Mouse (Mus musculus) C3H10T1/2 (cell line): ENCODE measurements around the gene Sdk2. TPM values are rescaled to one million over a fixed set of nuclear protein-coding genes. Genes with fewer than 3 reads are reported as not detected.

Experiments
- polyA plus RNA-seq, 2 experiments: library from polyadenylated mRNA; unstranded; fragments of >200 nt; fragmentation: generic; extraction: Trizol; gene quantifications; one replicate each; pipeline ENCODE4 v1.2.1; 2012; ENCODE audit warnings: missing spikeins in 2 of 2

Gene Sdk2
- under 1 TPM; 0.02 to 0.17 TPM for polyA plus RNA-seq

DNA sequence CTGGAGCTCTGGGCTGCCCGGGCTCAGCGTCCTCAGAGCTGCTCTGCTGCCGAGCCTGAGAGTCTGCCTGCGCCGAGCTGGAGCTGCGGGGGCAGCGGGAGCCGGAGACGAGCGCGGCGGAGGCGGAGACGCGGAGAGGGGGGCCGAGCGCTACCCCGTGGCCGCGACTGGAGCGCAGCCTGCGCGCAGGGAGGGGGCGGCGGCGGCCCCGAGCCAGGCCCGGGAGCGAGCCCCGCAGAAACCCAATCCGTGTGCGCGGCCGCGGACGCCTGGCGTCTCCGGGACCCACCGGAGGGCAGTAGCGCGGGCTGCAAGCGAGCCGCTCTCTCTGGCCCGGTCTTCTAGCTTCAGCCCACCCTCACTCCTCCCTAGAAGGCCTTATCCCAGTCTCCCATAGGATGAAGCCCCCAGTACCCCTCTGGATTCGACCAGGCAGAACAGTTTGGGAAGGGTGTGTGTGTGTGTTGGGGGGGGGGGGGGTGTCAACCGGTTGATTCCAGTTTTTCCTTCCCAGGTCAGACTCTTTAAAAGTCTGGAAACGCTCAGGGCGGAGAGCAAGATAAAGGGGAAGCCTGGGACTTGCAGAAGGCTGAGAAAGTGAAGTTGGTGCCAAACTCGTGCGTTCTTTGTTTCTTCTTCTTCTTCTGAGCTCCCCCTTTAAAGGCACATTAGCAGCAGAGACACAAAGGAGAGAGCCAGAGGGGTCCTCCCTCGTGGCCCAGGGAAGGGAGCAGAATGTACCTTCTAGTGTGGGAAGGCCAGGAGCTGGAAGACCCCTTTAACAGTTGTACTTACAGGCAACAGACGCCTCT lies at the start of gene Sdk2:
Gene Sdk2, minus strand, starts transcription at position 96 of the 812 bp plus-strand sequence.

DNA sequence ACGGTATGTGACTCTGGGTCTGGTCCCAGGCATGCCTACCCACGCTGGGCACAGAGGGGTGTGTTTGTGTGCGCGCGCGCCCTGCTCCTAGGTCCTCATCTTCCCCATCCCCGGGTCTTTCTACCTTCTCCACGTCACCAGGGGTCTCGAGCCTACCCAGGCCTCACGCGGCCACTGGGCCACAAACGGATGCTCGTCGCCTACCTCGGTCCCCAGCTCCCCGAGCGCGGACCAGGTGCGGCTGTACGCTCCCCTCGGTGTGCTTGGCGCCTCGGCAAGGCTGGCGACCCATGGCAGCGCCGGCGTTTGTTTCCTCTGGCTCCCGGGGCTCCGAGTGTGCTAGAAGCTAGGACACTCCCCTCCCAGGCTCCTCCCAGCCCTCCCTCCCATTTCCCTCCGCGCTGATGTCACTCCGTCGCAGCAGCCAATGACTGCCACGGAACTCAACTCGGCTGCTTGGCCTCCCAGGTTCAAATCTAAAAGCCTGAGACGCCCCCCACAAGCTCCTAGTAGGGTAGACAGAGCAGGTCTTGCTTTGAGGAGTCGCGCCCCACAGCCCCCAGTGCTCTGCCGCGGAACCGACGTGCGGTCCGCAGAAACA lies 315.3 kb downstream of the Sdk2 start, which contains the start of gene Cdc42ep4:
Gene Cdc42ep4, minus strand, starts transcription at position 398 of the 601 bp plus-strand sequence.

